Mouse (Mus musculus): ENCODE results near the gene Sp1.

GRCm38 (mm10) chr15:102369972-102370371 is 36.0 kb upstream of the Sp1 start:
- TF ChIP-seq POLR2A (IDR thresholded peaks at IDR 0.05; ENCODE audit: insufficient read length, low read depth): no peak
- no peak for TF ChIP-seq POLR2AphosphoS2 (IDR thresholded peaks at IDR 0.05; ENCODE audit: insufficient read length, low read depth)
- TF ChIP-seq MAX (IDR thresholded peaks at IDR 0.05; ENCODE audit: low read depth): no peak
- no peak for TF ChIP-seq MYOD1 (IDR thresholded peaks at IDR 0.05; ENCODE audit: control insufficient read depth in 1 of 3, insufficient read length in 2 of 3, low read depth in 2 of 3)
- TF ChIP-seq TCF12 (IDR thresholded peaks at IDR 0.05; ENCODE audit: insufficient read depth, poor library complexity, severe bottlenecking): no peak
- no peak for TF ChIP-seq SRF (IDR thresholded peaks at IDR 0.05; ENCODE audit: control insufficient read depth, insufficient read length, low read depth)
- no peak for TF ChIP-seq USF1 (IDR thresholded peaks at IDR 0.05; ENCODE audit: low read depth)
- no peak for TF ChIP-seq CEBPB (IDR thresholded peaks at IDR 0.05; ENCODE audit: insufficient read depth, poor library complexity, severe bottlenecking)
- TF ChIP-seq E2F4 (IDR thresholded peaks at IDR 0.05; ENCODE audit: insufficient read depth): no peak
